Mouse (Mus musculus) limb, embryonic 11.5 days (tissue): ENCODE measurements around the gene Atp2a3. TPM values are rescaled to one million over a fixed set of nuclear protein-coding genes. Genes with fewer than 3 reads are reported as not detected.
A peak's percentile ranks its signal among the peaks of the same experiment; 100 is the strongest.

ENCODE experiments used
- ATAC-seq: fragments of 200-750 bp; cut with Nextera tagmentation; 2 replicates; pipeline ENCODE4 v1.8.0; 2017; ENCODE audit warnings: low read depth; ENCODE audit not compliant: insufficient number of reproducible peaks, low FRiP score, low TSS enrichment
- DNase-seq: peaks from one replicate; pipeline ENCODE4 v3.0.0-alpha.2; 2015; ENCODE audit warnings: low spot score
- H3K27ac ChIP-seq: fragments of 300-500 bp; sonication (generic); replicated peaks from 2 replicates; pipeline ENCODE4 v1.5.1; 2014; ENCODE audit warnings: low read depth, mild to moderate bottlenecking, low read length
- H3K27me3 ChIP-seq: fragments of 300-500 bp; sonication (generic); 2 replicates; pipeline ENCODE4 v1.6.1; 2014; ENCODE audit warnings: mild to moderate bottlenecking, low read length, mixed read lengths; ENCODE audit not compliant: control insufficient read depth, insufficient read depth
- H3K36me3 ChIP-seq: fragments of 300-500 bp; sonication (generic); 2 replicates; pipeline ENCODE4 v1.6.1; 2014; ENCODE audit warnings: mild to moderate bottlenecking, low read length, moderate library complexity, mixed read lengths; ENCODE audit not compliant: control insufficient read depth, insufficient read depth
- H3K4me1 ChIP-seq: fragments of 300-500 bp; sonication (generic); 2 replicates; pipeline ENCODE4 v1.6.1; 2014; ENCODE audit warnings: low read length, mixed read lengths; ENCODE audit not compliant: control insufficient read depth, insufficient read depth
- H3K4me2 ChIP-seq: fragments of 300-500 bp; sonication (generic); 2 replicates; pipeline ENCODE4 v1.6.1; 2014; ENCODE audit warnings: low read depth, mild to moderate bottlenecking, moderate library complexity; ENCODE audit not compliant: severe bottlenecking
- H3K4me3 ChIP-seq: fragments of 300-500 bp; sonication (generic); 2 replicates; pipeline ENCODE4 v1.5.1; 2014; ENCODE audit warnings: low read depth, low read length
- H3K9ac ChIP-seq: fragments of 300-500 bp; sonication (generic); 2 replicates; pipeline ENCODE4 v1.6.1; 2014; ENCODE audit warnings: mild to moderate bottlenecking, low read length
- H3K9me3 ChIP-seq: fragments of 300-500 bp; sonication (generic); 2 replicates; pipeline ENCODE4 v1.6.1; 2016; ENCODE audit warnings: low read length; ENCODE audit not compliant: control insufficient read depth
- WGBS: fragments of 180-500 bp; shearing (Covaris S2); extraction: QIAGEN DNeasy Blood & Tissue Kit; methylation state at CpG from one replicate; pipeline ENCODE4 v1.1.7; 2014; 5-methylcytosine and 5-hydroxymethylcytosine counted together
- polyA plus RNA-seq: library from polyadenylated mRNA; unstranded; fragments of >200 nt; fragmentation: Nextera tagmentation; extraction: Ambion mirVana; gene quantifications from 2 replicates; pipeline ENCODE4 v1.2.1, GENCODE M21; 2014

The Atp2a3 gene
- polyA plus RNA-seq, 1 experiment from 2014 or later: 0.97 TPM

DNA sequence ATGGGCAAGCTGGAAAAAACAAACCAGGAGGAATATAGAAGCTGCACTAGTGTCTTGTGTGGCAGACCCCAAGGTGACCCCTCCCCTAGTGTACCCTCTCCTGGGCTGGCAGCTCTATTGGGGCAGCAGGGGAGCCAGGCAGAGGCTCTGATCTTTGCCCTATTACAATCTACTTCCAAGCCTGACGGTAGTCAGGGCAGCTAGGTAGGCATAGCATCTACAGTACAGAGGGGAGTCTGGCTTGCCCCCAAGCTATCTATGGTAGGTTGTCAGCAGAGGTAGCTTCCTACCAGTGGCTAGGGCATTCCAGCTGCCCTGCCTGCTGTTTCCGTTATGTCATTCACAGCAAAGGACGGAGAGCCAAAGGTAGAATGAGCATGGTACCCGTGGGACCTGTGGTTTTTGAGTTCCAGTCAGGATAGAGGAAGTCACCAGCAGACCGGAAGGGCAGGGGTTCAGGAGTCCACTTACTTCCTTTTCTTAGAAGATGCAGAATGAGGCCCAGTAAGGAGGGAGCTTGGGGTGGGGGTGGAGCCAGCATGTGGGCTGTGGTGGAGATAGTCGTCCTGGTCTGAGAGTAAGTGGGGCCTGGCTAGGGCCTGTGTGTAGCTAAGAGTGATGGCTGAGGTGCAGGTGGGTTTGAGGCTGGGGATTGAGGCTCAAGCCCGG lies 63.4 kb downstream of the Atp2a3 start:
- no peak overlapping the region for H3K4me2 ChIP-seq
- no peak for ATAC-seq

DNA sequence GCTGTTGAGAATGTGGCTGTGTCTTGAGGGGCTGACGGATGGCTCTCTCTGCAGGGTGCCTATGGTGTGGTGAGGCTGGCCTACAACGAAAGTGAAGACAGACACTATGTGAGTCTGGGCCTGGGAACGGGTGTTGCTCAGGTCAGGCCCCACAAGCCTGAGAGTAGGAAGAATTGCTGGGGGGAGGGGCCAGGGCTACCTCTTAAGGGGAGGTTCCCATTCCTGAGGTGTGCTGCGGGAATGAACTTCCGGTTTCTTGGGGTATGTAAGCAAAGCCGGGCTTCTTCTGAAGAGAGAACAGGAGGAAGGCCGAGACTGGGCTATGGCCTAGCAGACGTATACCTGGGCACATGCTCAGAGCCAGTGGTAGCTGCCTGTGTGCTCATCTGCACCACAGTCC lies 66.0 kb downstream of the Atp2a3 start:
- 50% methylated on average over 8 of the region's 8 CpGs for WGBS

More for the DNA sequence above, 63.4 kb downstream of the Atp2a3 start:
- Histone ChIP-seq H3K9ac (0 out of 2 replicates have a peak overlapping the region, but pooled peaks have one; percentile 4), H3K27ac (no peak overlapping the region), H3K9me3 (no peaks in the 10 kb centered on the region), H3K4me1 (0 out of 2 replicates have a peak, but pooled peaks cover 2% of the 10 kb centered on the region), H3K27me3 (peaks cover 20% of the 10 kb centered on the region), H3K36me3 (no peaks in the 10 kb centered on the region), H3K4me3 (no peak overlapping the region)
- DNase-seq: no peak
- WGBS: 58% methylated on average over 7 of the region's 7 CpGs

DNA sequence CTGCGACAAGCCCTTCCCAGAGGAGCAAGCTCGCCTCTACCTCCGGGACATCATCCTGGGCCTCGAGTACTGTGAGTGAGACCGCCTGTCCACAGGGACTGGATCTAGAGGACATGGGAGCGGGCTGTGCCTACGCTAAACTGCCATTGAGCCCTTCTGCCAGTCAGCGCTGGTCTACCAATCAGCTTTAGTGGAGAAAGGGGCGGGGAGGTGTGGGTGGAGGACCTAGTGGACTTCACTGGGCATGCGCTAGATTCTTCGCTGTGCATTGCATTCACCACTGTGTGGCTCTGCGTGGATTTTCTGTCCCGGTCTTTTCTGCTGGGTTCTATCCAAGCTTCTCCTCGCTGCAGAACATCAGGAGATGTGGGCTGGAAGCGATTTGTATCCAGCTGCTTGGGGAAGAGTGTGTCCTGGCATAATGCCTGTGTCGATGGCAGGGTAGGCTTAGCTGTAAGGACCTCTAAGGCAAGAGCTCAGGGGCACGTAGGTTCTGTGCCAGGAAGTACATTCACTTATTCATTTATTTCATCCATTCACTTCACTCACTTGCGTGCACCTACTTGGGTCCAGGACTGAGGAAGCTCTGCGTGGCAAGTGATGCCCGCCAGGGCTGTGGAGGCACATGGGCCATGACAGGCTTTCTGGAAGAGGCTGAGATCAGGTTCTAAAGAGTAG lies 70.0 kb downstream of the Atp2a3 start:
- DNase-seq (peak; percentile 86), ATAC-seq (peak; percentile 87)
- Histone ChIP-seq H3K4me2 (peak overlapping the region; percentile 40), H3K27me3 (no peaks in the 10 kb centered on the region), H3K27ac (no peak overlapping the region; the same call in 1 of the 2 replicates), H3K4me1 (no peaks in the 10 kb centered on the region; the same call in 1 of the 2 replicates), H3K4me3 (peak overlapping the region; percentile 12; the same call in 1 of the 2 replicates), H3K9me3 (no peaks in the 10 kb centered on the region), H3K9ac (0 out of 2 replicates have a peak overlapping the region, but pooled peaks have one; percentile 22), H3K36me3 (no peaks in the 10 kb centered on the region)
- 28% methylated on average over 20 of the region's 20 CpGs for WGBS

More for the DNA sequence above, 66.0 kb downstream of the Atp2a3 start:
- no peaks in the 10 kb centered on the region for H3K27me3 ChIP-seq
- H3K27ac ChIP-seq: no peak overlapping the region
- H3K9ac ChIP-seq: 0 out of 2 replicates have a peak overlapping the region, but pooled peaks have one; percentile 4
- no peak for ATAC-seq
- H3K4me3 ChIP-seq: no peak overlapping the region
- no peak for DNase-seq
- H3K36me3 ChIP-seq: no peaks in the 10 kb centered on the region
- no peaks in the 10 kb centered on the region for H3K9me3 ChIP-seq
- no peaks in the 10 kb centered on the region; the same call in 1 of the 2 replicates for H3K4me1 ChIP-seq
- no peak overlapping the region for H3K4me2 ChIP-seq

DNA sequence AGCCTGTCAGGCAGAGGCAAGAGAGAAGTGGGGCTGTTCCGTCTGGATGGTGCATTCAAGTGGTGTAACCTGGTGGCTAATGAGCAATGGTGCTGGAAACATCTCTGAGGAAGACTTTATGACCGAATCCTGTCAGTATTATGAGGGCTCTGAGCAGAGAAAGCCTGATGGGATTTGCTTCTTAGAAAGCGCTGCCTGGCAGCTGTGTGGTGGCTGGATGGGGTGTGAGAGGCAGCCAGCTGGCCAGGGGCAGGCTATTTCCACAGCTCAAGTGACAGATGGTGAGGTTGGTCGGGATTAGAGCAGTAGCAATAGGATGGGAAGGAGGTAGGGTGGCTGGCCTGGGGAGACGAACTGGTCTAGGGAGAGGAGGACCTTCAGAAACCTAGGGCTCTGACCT lies 70.6 kb downstream of the Atp2a3 start:
- Histone ChIP-seq H3K4me2 (no peak overlapping the region; the same call in 1 of the 2 replicates), H3K4me1 (no peaks in the 10 kb centered on the region; the same call in 1 of the 2 replicates), H3K4me3 (no peak overlapping the region), H3K9ac (0 out of 2 replicates have a peak overlapping the region, but pooled peaks have one; percentile 22), H3K36me3 (no peaks in the 10 kb centered on the region), H3K27me3 (no peaks in the 10 kb centered on the region), H3K27ac (no peak overlapping the region), H3K9me3 (no peaks in the 10 kb centered on the region)
- DNase-seq (no peak), ATAC-seq (no peak)
- WGBS: 61% methylated on average over 5 of the region's 5 CpGs

- Histone ChIP-seq H3K9me3 (no peaks in the 10 kb centered on the region), H3K4me3 (no peak overlapping the region), H3K4me2 (no peak overlapping the region), H3K27ac (no peak overlapping the region), H3K36me3 (no peaks in the 10 kb centered on the region; the same call in 1 of the 2 replicates), H3K4me1 (no peaks in the 10 kb centered on the region; the same call in 1 of the 2 replicates), H3K27me3 (no peaks in the 10 kb centered on the region), H3K9ac (no peak overlapping the region)
- DNase-seq: no peak
- 83% methylated on average over 7 of the region's 7 CpGs for WGBS
- no peak for ATAC-seq
These were observed 75.1 kb downstream of the Atp2a3 start for GRCm38 (mm10) chr11:73036077-73036476.

- H3K4me1 ChIP-seq: no peaks in the 10 kb centered on the region
- WGBS: 60% methylated on average over 6 of the region's 6 CpGs
- H3K27me3 ChIP-seq: no peaks in the 10 kb centered on the region
- no peak overlapping the region for H3K4me2 ChIP-seq
- DNase-seq (no peak), ATAC-seq (no peak)
- H3K27ac ChIP-seq: no peak overlapping the region
- no peaks in the 10 kb centered on the region for H3K9me3 ChIP-seq
- no peak overlapping the region for H3K9ac ChIP-seq
- H3K4me3 ChIP-seq: no peak overlapping the region
- no peaks in the 10 kb centered on the region; the same call in 1 of the 2 replicates for H3K36me3 ChIP-seq
These were observed 75.9 kb downstream of the Atp2a3 start for GRCm38 (mm10) chr11:73036889-73037288.

GRCm38 (mm10) chr11:73037691-73038090 lies 76.7 kb downstream of the Atp2a3 start:
- no peak for ATAC-seq
- H3K36me3 ChIP-seq: no peaks in the 10 kb centered on the region; the same call in 1 of the 2 replicates

DNA sequence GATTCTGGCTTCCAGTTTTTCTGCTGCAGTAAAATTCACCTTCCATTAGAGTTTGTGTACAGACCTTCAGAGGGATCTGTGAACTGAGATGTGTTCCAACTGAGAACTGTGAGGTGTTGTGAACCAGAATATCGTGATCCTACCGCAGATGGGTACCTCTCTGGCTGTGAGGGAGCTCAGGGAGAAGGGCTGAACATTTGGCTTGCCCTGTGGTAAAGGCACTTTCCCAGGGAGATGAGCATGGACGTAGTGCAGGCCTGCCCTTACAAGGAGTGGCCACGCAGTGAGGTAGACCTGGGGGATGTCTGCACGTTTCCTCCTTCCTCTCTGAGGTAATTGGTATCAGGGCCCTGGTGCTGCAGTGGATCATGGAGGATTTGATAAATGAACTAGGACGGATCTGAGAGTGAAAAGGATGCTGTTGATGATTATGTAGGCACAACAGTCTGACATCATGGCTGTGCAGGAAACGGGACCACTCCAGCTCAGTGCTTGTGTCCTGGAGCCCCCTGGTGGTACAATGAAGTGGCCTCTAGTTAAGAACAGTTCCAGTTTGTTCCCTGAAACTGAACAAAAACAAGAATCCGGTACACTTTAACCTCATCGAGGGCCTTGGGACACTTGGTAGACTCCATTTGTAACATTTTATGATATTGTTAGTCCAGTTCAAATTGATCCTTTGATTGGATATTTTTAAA lies 78.3 kb downstream of the Atp2a3 start:
- DNase-seq (peak; percentile 71), ATAC-seq (no peak)
- 63% methylated on average over 9 of the region's 9 CpGs for WGBS

More at GRCm38 (mm10) chr11:73037691-73038090, 76.7 kb downstream of the Atp2a3 start:
- Histone ChIP-seq H3K27ac (no peak overlapping the region), H3K4me3 (no peak overlapping the region), H3K9ac (no peak overlapping the region), H3K27me3 (no peaks in the 10 kb centered on the region), H3K4me1 (no peaks in the 10 kb centered on the region), H3K9me3 (no peaks in the 10 kb centered on the region), H3K4me2 (no peak overlapping the region)
- DNase-seq: no peak
- WGBS: 94% methylated on average over 3 of the region's 3 CpGs

More for the DNA sequence above, 78.3 kb downstream of the Atp2a3 start:
- no peaks in the 10 kb centered on the region; the same call in 1 of the 2 replicates for H3K36me3 ChIP-seq
- H3K4me3 ChIP-seq: no peak overlapping the region
- no peak overlapping the region for H3K4me2 ChIP-seq
- H3K9ac ChIP-seq: no peak overlapping the region
- no peaks in the 10 kb centered on the region for H3K27me3 ChIP-seq
- H3K27ac ChIP-seq: no peak overlapping the region
- H3K4me1 ChIP-seq: no peaks in the 10 kb centered on the region
- no peaks in the 10 kb centered on the region for H3K9me3 ChIP-seq
